Mouse (Mus musculus): ENCODE measurements at regions not wholly inside any gene's neighbourhood (a gene's known extent, or its start where the extent isn't known, plus 50 kb on each side); places are given as distances from the start of the nearest gene placed in this dataset.

DNA sequence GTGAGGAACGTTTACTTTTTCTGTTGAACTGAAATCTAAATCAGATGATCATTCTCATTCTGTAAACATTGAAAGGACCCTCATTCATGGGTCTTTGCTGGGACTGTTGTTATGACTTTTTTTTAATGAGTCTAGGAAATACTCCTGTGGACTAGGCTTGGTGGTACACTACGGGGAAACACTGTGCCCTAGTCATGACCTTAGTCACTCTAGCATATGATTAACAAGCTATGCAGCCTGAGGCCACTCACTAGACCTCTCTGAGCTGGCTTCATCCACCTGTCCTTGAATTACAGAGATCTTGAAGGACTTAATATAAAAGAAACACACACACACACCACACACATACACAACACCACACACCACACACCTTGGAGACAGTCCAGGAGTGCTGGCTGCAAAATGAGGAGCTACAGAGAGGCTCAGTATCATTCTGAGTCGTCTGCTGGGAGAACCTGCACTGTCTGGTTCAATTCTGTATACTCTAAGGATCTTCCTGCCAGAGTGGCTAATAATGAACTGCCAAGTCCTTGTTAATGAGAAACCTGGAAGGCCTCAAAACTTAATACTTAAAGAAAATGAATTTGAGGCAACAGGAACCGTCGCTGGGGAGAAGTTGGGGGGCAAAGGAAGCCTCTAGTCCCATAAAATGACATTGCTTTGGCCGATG, 428.0 kb downstream of the Atp23 start:
- TF ChIP-seq MEF2A (IDR thresholded peaks at IDR 0.05; ENCODE audit: extremely low read depth, insufficient replicate concordance, low read depth, low read length, poor library complexity, severe bottlenecking) (no peak), MAX (IDR thresholded peaks at IDR 0.05; ENCODE audit: low read length) (no peak), ZNF384 (IDR thresholded peaks at IDR 0.05; ENCODE audit: low read depth, low read length) (no peak), CTCF (IDR thresholded peaks at IDR 0.05 in 2 of 3, conservative IDR thresholded peaks at IDR 0.05 in 1 of 3; ENCODE audit: control insufficient read depth in 1 of 3, insufficient read depth in 1 of 3, low read depth in 2 of 3, low read length in 3 of 3, poor library complexity in 1 of 3, severe bottlenecking in 1 of 3) (no peak)

Data from MEL (cell line).